Mouse (Mus musculus) ovary, postnatal 36 days (tissue): ENCODE measurements around the gene Orai3.

Source experiments
- DNase-seq: peaks from one replicate; pipeline ENCODE4 v3.0.0; 2022; ENCODE audit warnings: low spot score, mixed read lengths

Gene Orai3

GRCm38 (mm10) chr7:127799211-127799610 is 29.6 kb downstream of the Orai3 start:
- DNase-seq, result no peak

- no peak for DNase-seq
These were observed 30.1 kb downstream of the Orai3 start for GRCm38 (mm10) chr7:127799738-127800137.

GRCm38 (mm10) chr7:127800435-127801009 is 30.9 kb downstream of the Orai3 start, which contains the start of gene Hsd3b7:
Gene Hsd3b7 (plus strand): TSS chr7:127800604.
- peak; percentile 93 for DNase-seq

- DNase-seq, result no peak
These were observed 31.5 kb downstream of the Orai3 start for GRCm38 (mm10) chr7:127801010-127801621.

- DNase-seq, result no peak
These were observed 32.7 kb downstream of the Orai3 start for GRCm38 (mm10) chr7:127802313-127802712.

- no peak for DNase-seq
These were observed 39.2 kb downstream of the Orai3 start for GRCm38 (mm10) chr7:127808821-127809220.

GRCm38 (mm10) chr7:127809846-127810245 is 40.2 kb downstream of the Orai3 start:
- no peak for DNase-seq

GRCm38 (mm10) chr7:127810650-127811049 is 41.0 kb downstream of the Orai3 start:
- DNase-seq, result no peak

GRCm38 (mm10) chr7:127811240-127811639 is 41.6 kb downstream of the Orai3 start:
- DNase-seq, result no peak

GRCm38 (mm10) chr7:127812292-127812691 is 42.7 kb downstream of the Orai3 start:
- no peak for DNase-seq

- no peak for DNase-seq
These were observed 44.2 kb downstream of the Orai3 start for GRCm38 (mm10) chr7:127813821-127814220.

- peak; percentile 56 for DNase-seq
These were observed 44.8 kb downstream of the Orai3 start for GRCm38 (mm10) chr7:127814241-127814921.

- DNase-seq, result no peak
These were observed 45.6 kb downstream of the Orai3 start for GRCm38 (mm10) chr7:127815116-127815665.

- DNase-seq, result peak; percentile 45
These were observed 46.6 kb downstream of the Orai3 start for GRCm38 (mm10) chr7:127815954-127816821.

GRCm38 (mm10) chr7:127817053-127817452 is 47.4 kb downstream of the Orai3 start:
- DNase-seq, result no peak

GRCm38 (mm10) chr7:127817776-127818175 is 48.2 kb downstream of the Orai3 start:
- DNase-seq, result no peak

GRCm38 (mm10) chr7:127820836-127821509 is 51.4 kb downstream of the Orai3 start:
- DNase-seq, result no peak

- no peak for DNase-seq
These were observed 52.9 kb downstream of the Orai3 start for GRCm38 (mm10) chr7:127822494-127822893.

- no peak for DNase-seq
These were observed 53.9 kb downstream of the Orai3 start for GRCm38 (mm10) chr7:127823236-127824171.

GRCm38 (mm10) chr7:127824176-127824871 is 54.7 kb downstream of the Orai3 start, which contains the start of the genes Stx4a and Stx1b:
Gene Stx4a (plus strand): TSS chr7:127824294.
Gene Stx1b (minus strand): TSS chr7:127824549.
- DNase-seq, result no peak
